Mouse (Mus musculus) liver, embryonic 14.5 days (tissue): ENCODE data around the gene Mpv17l2. TPM values are rescaled to one million over a fixed set of nuclear protein-coding genes. Genes with fewer than 3 reads are reported as not detected.

Experiments
- ATAC-seq: fragments of 200-750 bp; cut with Nextera tagmentation; 2 replicates; pipeline ENCODE4 v1.8.0; 2017; ENCODE audit warnings: moderate number of reproducible peaks, mild to moderate bottlenecking, moderate library complexity; ENCODE audit not compliant: insufficient read depth
- DNase-seq, 3 experiments: peaks; one replicate each; pipeline ENCODE4 v3.0.0-alpha.2; 2012 to 2013; ENCODE audit warnings: low read depth in 3 of 3, low spot score in 3 of 3
- H3K27ac ChIP-seq: fragments of 300-500 bp; sonication (generic); 2 replicates; pipeline ENCODE4 v1.5.1; 2014; ENCODE audit warnings: moderate library complexity, mild to moderate bottlenecking, control low read depth, inconsistent platforms
- H3K27me3 ChIP-seq: fragments of 300-500 bp; sonication (generic); 2 replicates; pipeline ENCODE4 v1.6.1; 2014; ENCODE audit warnings: mild to moderate bottlenecking, low read length, moderate library complexity; ENCODE audit not compliant: control insufficient read depth, insufficient read depth
- H3K36me3 ChIP-seq: fragments of 300-500 bp; sonication (generic); replicated peaks from 2 replicates; pipeline ENCODE4 v1.6.1; 2014; ENCODE audit warnings: low read depth; ENCODE audit not compliant: control insufficient read depth, insufficient read depth
- H3K4me1 ChIP-seq, 2 experiments: fragments of 200-500 bp in 1 of 2; fragments of 300-500 bp in 1 of 2; sonication (generic) in 1 of 2; replicated peaks; 2 replicates each; pipeline ENCODE4 v1.6.1; 2012 to 2014; ENCODE audit warnings: antibody characterized with exemption in 1 of 2, inconsistent platforms in 1 of 2, low read length in 1 of 2; ENCODE audit not compliant: control insufficient read depth in 2 of 2, insufficient read depth in 2 of 2
- H3K4me2 ChIP-seq: fragments of 300-500 bp; sonication (generic); 2 replicates; pipeline ENCODE4 v1.6.1; 2014; ENCODE audit warnings: low read depth, mild to moderate bottlenecking, control low read depth, moderate library complexity
- H3K4me3 ChIP-seq, 2 experiments: fragments of 200-500 bp in 1 of 2; fragments of 300-500 bp in 1 of 2; sonication (generic) in 1 of 2; 2 replicates each; pipeline ENCODE4 v1.5.1; 2012 to 2014; ENCODE audit warnings: low read depth in 2 of 2, low read length in 2 of 2, mild to moderate bottlenecking in 2 of 2, control low read depth in 1 of 2, inconsistent platforms in 1 of 2, moderate library complexity in 1 of 2; ENCODE audit not compliant: insufficient read depth in 1 of 2
- H3K9ac ChIP-seq: fragments of 300-500 bp; sonication (generic); replicated peaks from 2 replicates; pipeline ENCODE4 v1.6.1; 2014; ENCODE audit warnings: mild to moderate bottlenecking, control low read depth, moderate library complexity
- H3K9me3 ChIP-seq: fragments of 300-500 bp; sonication (generic); 2 replicates; pipeline ENCODE4 v1.6.1; 2016; ENCODE audit warnings: low read length, mixed read lengths; ENCODE audit not compliant: control insufficient read depth
- CTCF ChIP-seq: IDR thresholded peaks from 2 replicates; pipeline ENCODE4 v1.5.1; 2016; ENCODE audit warnings: antibody characterized with exemption, low read depth, control low read depth
- EP300 ChIP-seq: IDR thresholded peaks from 2 replicates; pipeline ENCODE4 v1.6.1; 2016; ENCODE audit warnings: antibody characterized with exemption, low read depth
- WGBS: fragments of 180-500 bp; shearing (Covaris S2); extraction: QIAGEN DNeasy Blood & Tissue Kit; methylation state at CpG from one replicate; pipeline ENCODE4 v1.1.7; 2014; ENCODE audit not compliant: insufficient replicate concordance; 5-methylcytosine and 5-hydroxymethylcytosine counted together
- polyA plus RNA-seq, 2 experiments: library from polyadenylated mRNA; depleted of rRNA in 1 of 2; stranded (reverse) in 1 of 2; unstranded in 1 of 2; fragments of >200 nt; fragmentation: Nextera tagmentation in 1 of 2; extraction: Ambion mirVana in 1 of 2; gene quantifications; 2 replicates each; pipeline versions ENCODE4 v1.2.1 to v1.2.3; 2012 to 2014

The Mpv17l2 gene
- polyA plus RNA-seq, 2 experiments: 28.5 to 39.8 TPM

DNA sequence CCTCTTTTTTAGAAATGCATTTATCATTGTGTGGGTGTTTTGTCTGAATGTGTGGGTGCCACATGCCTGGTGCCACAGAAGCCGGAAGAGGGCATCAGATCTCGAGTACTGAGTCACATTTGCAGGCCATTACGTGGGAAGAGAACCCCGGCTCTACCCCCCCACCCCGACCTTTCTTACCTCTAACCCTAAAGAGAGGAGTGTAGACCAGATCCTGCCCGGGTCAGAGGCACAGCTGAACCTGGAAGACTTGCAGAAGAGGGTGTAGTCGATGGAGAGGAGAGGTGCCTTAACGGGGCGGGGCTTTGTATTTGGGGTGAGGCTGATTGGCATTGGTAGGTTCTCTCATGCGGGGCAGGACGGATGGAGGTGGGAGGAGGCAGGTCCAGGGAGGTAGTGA lies 15.9 kb downstream of the Mpv17l2 start:
- H3K27me3 ChIP-seq: peaks cover 56% of the 10 kb centered on the region
- H3K4me2 ChIP-seq: no peak overlapping the region
- no peak overlapping the region for H3K4me3 ChIP-seq
- ATAC-seq (no peak), DNase-seq (no peak)
- 27% methylated on average over 11 of the region's 11 CpGs for WGBS
- H3K9ac ChIP-seq: no peak overlapping the region
- H3K9me3 ChIP-seq: no peaks in the 10 kb centered on the region
- no peak overlapping the region for H3K27ac ChIP-seq
- no peaks in the 10 kb centered on the region for H3K36me3 ChIP-seq
- TF ChIP-seq EP300 (no peak), CTCF (no peak)
- no peaks in the 10 kb centered on the region; a peak in 1 of 4 replicates for H3K4me1 ChIP-seq

GRCm38 (mm10) chr8:70743656-70744590 lies 16.8 kb downstream of the Mpv17l2 start:
- Histone ChIP-seq H3K9ac (no peak overlapping the region), H3K4me1 (no peaks in the 10 kb centered on the region; a peak in 1 of 4 replicates), H3K27ac (no peak overlapping the region), H3K4me3 (peak overlapping the region; percentile 1 to 26; a peak in 2 of 4 replicates), H3K27me3 (peaks cover 56% of the 10 kb centered on the region), H3K4me2 (peak overlapping the region; percentile 37), H3K9me3 (no peaks in the 10 kb centered on the region), H3K36me3 (no peaks in the 10 kb centered on the region)
- TF ChIP-seq EP300 (no peak), CTCF (no peak)
- WGBS: 5% methylated on average over 48 of the region's 48 CpGs
- no peak for ATAC-seq
- DNase-seq: no peak

DNA sequence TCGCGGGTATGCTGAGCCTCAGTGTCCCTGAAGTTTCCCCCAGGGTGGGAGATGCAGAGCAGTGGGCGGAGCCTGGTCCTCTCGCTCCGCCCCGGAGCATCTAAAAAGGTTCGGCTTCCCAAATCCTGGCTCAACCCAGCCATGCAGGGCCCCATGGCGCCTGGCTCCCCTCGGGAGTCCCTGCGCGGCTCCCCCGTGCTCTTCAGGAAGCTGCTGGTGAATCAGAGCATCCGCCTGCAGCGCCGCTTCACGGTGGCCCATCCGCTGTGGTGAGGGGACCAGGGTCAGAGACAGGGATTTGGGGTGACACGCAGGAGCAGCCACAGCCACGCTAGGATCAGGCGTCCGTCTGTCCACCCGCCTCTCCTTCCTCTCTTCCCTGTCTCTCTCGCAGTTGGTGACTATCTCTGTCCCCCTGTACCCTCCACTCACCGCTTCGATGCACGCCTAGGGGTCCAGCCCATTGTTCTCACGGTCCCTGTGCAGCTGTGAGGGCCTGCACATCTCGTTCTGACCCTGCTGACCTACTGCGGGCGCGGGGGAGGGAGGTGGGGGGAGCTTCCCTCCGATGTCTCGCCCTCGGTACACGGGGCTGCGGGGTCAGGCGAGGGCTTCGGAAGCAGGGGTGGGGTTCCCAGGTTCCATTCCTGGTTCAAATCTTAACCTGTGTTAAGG lies 17.6 kb downstream of the Mpv17l2 start:
- 3% methylated on average over 38 of the region's 38 CpGs for WGBS
- no peaks in the 10 kb centered on the region for H3K9me3 ChIP-seq
- no peak overlapping the region for H3K4me3 ChIP-seq
- no peak overlapping the region; the same call in 1 of the 2 replicates for H3K4me2 ChIP-seq
- H3K4me1 ChIP-seq: peaks cover 0 to 1% of the 10 kb centered on the region in 2 experiments; a peak in 1 of 4 replicates
- ATAC-seq (no peak), DNase-seq (no peak)
- H3K36me3 ChIP-seq: no peaks in the 10 kb centered on the region
- peaks cover 56% of the 10 kb centered on the region for H3K27me3 ChIP-seq
- no peak overlapping the region for H3K27ac ChIP-seq
- no peak overlapping the region for H3K9ac ChIP-seq
- TF ChIP-seq EP300 (no peak), CTCF (no peak)

DNA sequence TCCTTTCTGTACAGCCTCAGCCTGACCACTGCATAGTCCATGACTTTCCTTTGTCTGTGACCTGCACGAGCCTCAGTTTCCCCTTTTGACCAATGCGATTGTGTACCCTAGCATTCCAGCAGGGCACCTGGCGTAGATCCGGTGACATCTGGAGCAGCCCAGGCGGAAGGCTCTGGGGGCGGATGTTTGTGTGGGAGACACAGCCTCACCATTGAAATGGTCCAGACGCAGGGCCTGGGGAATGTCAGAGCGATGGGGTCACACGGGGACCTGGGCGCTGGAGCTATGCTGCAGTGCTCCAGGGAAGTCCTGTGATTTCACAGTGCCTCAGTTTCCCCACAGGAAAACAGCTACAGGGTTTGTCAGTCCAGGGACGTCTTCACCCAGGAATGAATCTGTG lies 18.6 kb downstream of the Mpv17l2 start:
- DNase-seq (no peak), ATAC-seq (no peak)
- TF ChIP-seq CTCF (no peak), EP300 (no peak)
- Histone ChIP-seq H3K4me3 (no peak overlapping the region), H3K4me1 (peaks cover 0 to 2% of the 10 kb centered on the region in 2 experiments; a peak in 1 of 4 replicates), H3K9ac (no peak overlapping the region), H3K4me2 (no peak overlapping the region), H3K9me3 (no peaks in the 10 kb centered on the region), H3K27me3 (peaks cover 52% of the 10 kb centered on the region), H3K27ac (no peak overlapping the region), H3K36me3 (no peaks in the 10 kb centered on the region)
- WGBS: 51% methylated on average over 11 of the region's 11 CpGs

GRCm38 (mm10) chr8:70741661-70742060 lies 19.1 kb downstream of the Mpv17l2 start:
- H3K36me3 ChIP-seq: no peaks in the 10 kb centered on the region
- H3K27me3 ChIP-seq: peaks cover 48% of the 10 kb centered on the region
- H3K27ac ChIP-seq: no peak overlapping the region
- H3K9me3 ChIP-seq: no peaks in the 10 kb centered on the region
- H3K4me2 ChIP-seq: no peak overlapping the region
- peaks cover 0 to 2% of the 10 kb centered on the region in 2 experiments; a peak in 1 of 4 replicates for H3K4me1 ChIP-seq
- TF ChIP-seq CTCF (no peak), EP300 (no peak)
- no peak overlapping the region for H3K9ac ChIP-seq
- WGBS: 45% methylated on average over 5 of the region's 5 CpGs
- H3K4me3 ChIP-seq: no peak overlapping the region
- DNase-seq: no peak
- ATAC-seq: no peak
